Mouse (Mus musculus) heart, adult 2 months (tissue): ENCODE results near the gene Cacna1i. TPM values are rescaled to one million over a fixed set of nuclear protein-coding genes. Genes with fewer than 3 reads are reported as not detected.

Experiments
- DNase-seq, 2 experiments: peaks; one replicate each; pipeline ENCODE4 v3.0.0; 2021
- H3K27ac ChIP-seq: fragments of 200-600 bp; 2 replicates; pipeline ENCODE4 v1.8.1; 2022
- H3K27me3 ChIP-seq: fragments of 200-500 bp; 2 replicates; pipeline ENCODE4 v1.6.1; 2012; ENCODE audit warnings: mild to moderate bottlenecking, low read length, inconsistent platforms, mixed read lengths; ENCODE audit not compliant: control insufficient read depth, insufficient read depth
- H3K36me3 ChIP-seq: fragments of 200-500 bp; 2 replicates; pipeline ENCODE4 v1.6.1; 2012; ENCODE audit warnings: low read length, inconsistent platforms; ENCODE audit not compliant: control insufficient read depth, insufficient read depth
- H3K4me1 ChIP-seq: fragments of 200-500 bp; 2 replicates; pipeline ENCODE4 v1.6.1; 2011; ENCODE audit warnings: low read length; ENCODE audit not compliant: control insufficient read depth, insufficient read depth
- H3K4me3 ChIP-seq: fragments of 200-600 bp; 2 replicates; pipeline ENCODE4 v1.8.1; 2022
- H3K79me2 ChIP-seq: fragments of 200-500 bp; replicated peaks from 2 replicates; pipeline ENCODE4 v1.6.1; 2012; ENCODE audit warnings: mild to moderate bottlenecking, inconsistent platforms, low read length, moderate library complexity, mixed read lengths; ENCODE audit not compliant: control insufficient read depth, insufficient read depth
- H3K9ac ChIP-seq: fragments of 200-500 bp; 2 replicates; pipeline ENCODE4 v1.6.1; 2012; ENCODE audit warnings: low read depth, mild to moderate bottlenecking, control low read depth, inconsistent platforms, low read length, mixed read lengths
- CTCF ChIP-seq: fragments of 200-600 bp; IDR thresholded peaks from 2 replicates; pipeline ENCODE4 v1.8.1; 2022; ENCODE audit warnings: antibody characterized with exemption, mild to moderate bottlenecking, moderate library complexity
- EP300 ChIP-seq: fragments of 200-500 bp; IDR thresholded peaks from 2 replicates; pipeline ENCODE4 v1.6.1; 2011; ENCODE audit warnings: low read depth, low read length, control low read depth; ENCODE audit not compliant: insufficient read depth
- POLR2A ChIP-seq: fragments of 200-500 bp; IDR thresholded peaks from 2 replicates; pipeline ENCODE4 v1.6.1; 2011; ENCODE audit warnings: mild to moderate bottlenecking, low read depth, low read length, control low read depth; ENCODE audit not compliant: insufficient read depth
- WGBS: fragments of 180-500 bp; shearing (Covaris S2); methylation state at CpG from one replicate; pipeline ENCODE4 v1.1.7; 2018; 5-methylcytosine and 5-hydroxymethylcytosine counted together
- intact Hi-C: fragments of 180-260 bp; cut with DNase I; formaldehyde crosslinking; loops from one replicate; pipeline ENCODE4 v1.15.1; 2025
- polyA plus RNA-seq: library from polyadenylated mRNA; depleted of rRNA; stranded (reverse); fragments of >200 nt; gene quantifications from 2 replicates; pipeline ENCODE4 v1.2.3, GENCODE M21; 2012
- total RNA-seq, 2 experiments: library from RNA; stranded (reverse); gene quantifications; 2 replicates each; pipeline ENCODE4 v1.2.3; 2021

The Cacna1i gene
- total and polyA plus RNA-seq, 3 experiments: 0.09 to 0.34 (median 0.21) TPM

DNA sequence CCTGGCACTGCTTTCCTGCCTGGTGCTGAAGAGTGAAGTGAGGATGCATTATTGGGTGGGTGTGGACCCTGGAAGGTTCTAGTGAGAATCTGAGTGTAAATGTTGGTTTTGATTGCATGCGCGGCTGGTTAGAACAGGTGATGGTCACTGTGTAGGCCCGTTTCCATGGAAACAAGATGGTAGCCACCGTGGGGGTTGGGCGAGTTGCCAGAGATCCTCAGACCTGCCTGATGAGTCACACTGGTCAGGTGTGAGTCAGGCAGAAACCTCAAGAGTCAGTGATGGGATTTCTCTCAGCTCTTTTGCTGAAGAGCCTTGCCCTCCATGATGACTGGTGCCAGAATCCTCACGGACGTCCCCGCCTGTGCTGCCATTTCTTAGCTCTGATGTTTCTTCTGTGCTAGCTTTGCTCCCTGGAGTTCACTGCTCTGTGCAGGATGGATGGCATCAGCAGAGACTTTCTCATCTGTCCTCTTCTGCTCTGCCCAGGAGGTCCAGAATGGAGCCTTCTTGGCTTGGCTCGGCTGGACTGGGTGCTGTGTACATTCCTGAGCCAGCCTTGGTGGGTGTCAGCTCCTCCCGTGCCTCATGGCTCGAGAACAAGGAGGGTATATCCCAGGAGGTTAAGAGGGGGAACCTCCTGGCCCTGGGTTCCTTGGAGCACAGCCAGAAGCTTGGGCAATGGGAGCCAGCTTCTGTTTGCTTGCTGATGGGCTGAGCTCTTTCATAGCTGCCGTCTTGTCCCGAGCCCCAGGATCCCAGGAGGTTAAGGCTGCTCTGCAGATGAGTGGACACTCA, 40.9 kb downstream of the Cacna1i start:
- no peaks in the 10 kb centered on the region for H3K4me1 ChIP-seq
- 75% methylated on average over 13 of the region's 13 CpGs for WGBS

GRCm38 (mm10) chr15:80330276-80330675, 43.2 kb downstream of the Cacna1i start:
- Histone ChIP-seq H3K27me3 (no peaks in the 10 kb centered on the region; the same call in 1 of the 2 replicates), H3K4me1 (no peaks in the 10 kb centered on the region), H3K79me2 (no peaks in the 10 kb centered on the region), H3K36me3 (no peaks in the 10 kb centered on the region), H3K4me3 (no peak overlapping the region), H3K27ac (no peak overlapping the region), H3K9ac (no peak overlapping the region)
- intact Hi-C loops: no loop called here
- DNase-seq: no peak
- TF ChIP-seq EP300: no peak
- no peak for TF ChIP-seq CTCF
- no peak for TF ChIP-seq POLR2A
- 47% methylated on average over 3 of the region's 3 CpGs for WGBS

More for the DNA sequence above, 40.9 kb downstream of the Cacna1i start:
- Histone ChIP-seq H3K9ac (no peak overlapping the region), H3K27me3 (no peaks in the 10 kb centered on the region), H3K27ac (no peak overlapping the region), H3K79me2 (no peaks in the 10 kb centered on the region), H3K4me3 (no peak overlapping the region), H3K36me3 (no peaks in the 10 kb centered on the region)
- intact Hi-C loops: no loop called here
- TF ChIP-seq POLR2A (no peak), EP300 (no peak), CTCF (no peak)
- DNase-seq: no peak

- H3K27ac ChIP-seq: no peak overlapping the region
- intact Hi-C loops: no loop called here
- no peak for TF ChIP-seq EP300
- TF ChIP-seq CTCF: no peak
- TF ChIP-seq POLR2A: no peak
- no peaks in the 10 kb centered on the region for H3K4me1 ChIP-seq
- H3K27me3 ChIP-seq: no peaks in the 10 kb centered on the region; the same call in 1 of the 2 replicates
- H3K79me2 ChIP-seq: no peaks in the 10 kb centered on the region
- H3K4me3 ChIP-seq: no peak overlapping the region
- 78% methylated on average over 10 of the region's 10 CpGs for WGBS
- H3K36me3 ChIP-seq: no peaks in the 10 kb centered on the region
- no peak for DNase-seq
- no peak overlapping the region for H3K9ac ChIP-seq
Observed at GRCm38 (mm10) chr15:80334766-80335165, 47.7 kb downstream of the Cacna1i start.

DNA sequence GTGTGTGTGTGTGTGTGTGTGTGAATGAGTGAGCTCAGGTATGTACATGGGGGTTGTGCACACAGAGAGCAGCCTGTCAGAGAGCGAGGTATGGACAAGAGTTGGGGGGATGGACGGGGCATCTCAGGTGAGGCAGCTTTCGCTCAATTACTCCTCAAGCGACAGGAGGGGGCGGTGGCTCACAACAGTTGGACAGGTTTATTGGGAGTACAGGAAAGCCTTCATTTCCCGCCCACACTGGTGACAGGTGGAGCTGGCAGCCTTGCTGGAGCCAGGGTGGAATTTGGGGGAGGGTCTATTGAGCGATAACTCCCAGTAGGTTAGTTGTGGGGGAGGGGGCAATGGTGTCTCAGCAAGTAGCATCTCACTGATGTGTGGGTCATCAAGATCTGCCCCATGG, 48.2 kb downstream of the Cacna1i start:
- Histone ChIP-seq H3K9ac (no peak overlapping the region), H3K4me3 (no peak overlapping the region), H3K4me1 (no peaks in the 10 kb centered on the region), H3K27ac (no peak overlapping the region), H3K27me3 (no peaks in the 10 kb centered on the region; the same call in 1 of the 2 replicates), H3K36me3 (no peaks in the 10 kb centered on the region), H3K79me2 (no peaks in the 10 kb centered on the region)
- intact Hi-C loops: no loop called here
- no peak for TF ChIP-seq CTCF
- TF ChIP-seq POLR2A: no peak
- 70% methylated on average over 7 of the region's 7 CpGs for WGBS
- DNase-seq: no peak

DNA sequence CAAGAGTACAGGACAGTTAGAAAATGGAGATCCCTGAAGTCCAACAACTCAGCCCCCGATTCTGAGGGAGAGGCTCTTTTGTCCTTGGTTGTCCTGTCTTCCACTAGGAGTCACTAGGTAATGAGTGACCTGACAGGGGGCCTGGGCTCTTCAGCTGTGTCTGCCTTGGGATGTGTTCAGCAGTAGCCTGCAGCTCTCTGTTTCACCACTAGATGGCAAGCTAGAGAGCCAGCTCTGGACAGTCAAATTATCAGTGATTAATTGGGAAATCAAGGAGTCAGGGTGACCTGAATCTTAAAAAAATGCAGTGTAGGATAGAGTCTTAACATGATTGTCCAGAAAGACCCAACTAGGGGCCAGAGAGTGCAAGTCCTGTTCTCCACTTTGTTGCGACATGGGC, 53.3 kb downstream of the Cacna1i start:
- no peaks in the 10 kb centered on the region for H3K79me2 ChIP-seq
- no peaks in the 10 kb centered on the region for H3K4me1 ChIP-seq
- 82% methylated on average over 2 of the region's 2 CpGs for WGBS
- H3K36me3 ChIP-seq: no peaks in the 10 kb centered on the region
- H3K27me3 ChIP-seq: no peaks in the 10 kb centered on the region
- no peak overlapping the region for H3K4me3 ChIP-seq
- TF ChIP-seq CTCF (peak; percentile 89), POLR2A (no peak)
- intact Hi-C loops: loop anchor here (1.0 kb wide), 2 partner anchors 354 to 364 kb away; no protein-coding TSS in a partner anchor
- peak in 1 of 2 experiments; percentile 41 for DNase-seq
- H3K9ac ChIP-seq: no peak overlapping the region
- no peak overlapping the region for H3K27ac ChIP-seq

- Histone ChIP-seq H3K4me3 (no peak overlapping the region), H3K27ac (no peak overlapping the region), H3K9ac (no peak overlapping the region), H3K36me3 (no peaks in the 10 kb centered on the region), H3K4me1 (no peaks in the 10 kb centered on the region), H3K27me3 (no peaks in the 10 kb centered on the region), H3K79me2 (no peaks in the 10 kb centered on the region)
- intact Hi-C loops: no loop called here
- no peak for TF ChIP-seq CTCF
- TF ChIP-seq POLR2A: no peak
- no peak for TF ChIP-seq EP300
- 67% methylated on average over 4 of the region's 4 CpGs for WGBS
- DNase-seq: no peak
Observed at GRCm38 (mm10) chr15:80342394-80342793, 55.4 kb downstream of the Cacna1i start.
